Mouse (Mus musculus) cerebellum, adult 8-10 months (tissue): Measurements from ENCODE around the gene Rest.
"Not testable (repeated sequence)": the region's sequence is repeated elsewhere in the genome, so short reads cannot be mapped to it uniquely, and the experiment has no call there.

Experiments
- DNase-seq: peaks from one replicate; pipeline ENCODE4 v3.0.0; 2022

The Rest gene

GRCm38 (mm10) chr5:77265081-77265670 is at the start of gene Rest:
Gene Rest (plus strand): TSS chr5:77265491.
- DNase-seq = peak; percentile 24

GRCm38 (mm10) chr5:77217211-77217610 is 48.1 kb upstream of the Rest start:
- peak; percentile 42 for DNase-seq

- DNase-seq = no peak
Observed at GRCm38 (mm10) chr5:77217724-77218123, 47.6 kb upstream of the Rest start.

- DNase-seq = no peak
Observed at GRCm38 (mm10) chr5:77223043-77223975, 42.0 kb upstream of the Rest start.

GRCm38 (mm10) chr5:77228986-77229385 is 36.3 kb upstream of the Rest start:
- no peak for DNase-seq

- not testable (repeated sequence) for DNase-seq
Observed at GRCm38 (mm10) chr5:77231863-77232262, 33.4 kb upstream of the Rest start.

- no peak for DNase-seq
Observed at GRCm38 (mm10) chr5:77234921-77235320, 30.4 kb upstream of the Rest start.

GRCm38 (mm10) chr5:77237104-77237503 is 28.2 kb upstream of the Rest start:
- no peak for DNase-seq

GRCm38 (mm10) chr5:77244331-77244987 is 20.8 kb upstream of the Rest start:
- no peak for DNase-seq

GRCm38 (mm10) chr5:77245463-77245786 is 19.9 kb upstream of the Rest start:
- DNase-seq = no peak

- no peak for DNase-seq
Observed at GRCm38 (mm10) chr5:77245787-77246671, 19.3 kb upstream of the Rest start.

- no peak for DNase-seq
Observed at GRCm38 (mm10) chr5:77250083-77250482, 15.2 kb upstream of the Rest start.

GRCm38 (mm10) chr5:77251656-77252055 is 13.6 kb upstream of the Rest start:
- DNase-seq = no peak

- DNase-seq = no peak
Observed at GRCm38 (mm10) chr5:77252115-77252827, 13.0 kb upstream of the Rest start.

GRCm38 (mm10) chr5:77253154-77253553 is 12.1 kb upstream of the Rest start:
- no peak for DNase-seq

- no peak for DNase-seq
Observed at GRCm38 (mm10) chr5:77254402-77254801, 10.9 kb upstream of the Rest start.

- DNase-seq = no peak
Observed at GRCm38 (mm10) chr5:77257603-77258002, 7.7 kb upstream of the Rest start.

- no peak for DNase-seq
Observed at GRCm38 (mm10) chr5:77259315-77259714, 6.0 kb upstream of the Rest start.

- no peak for DNase-seq
Observed at GRCm38 (mm10) chr5:77260141-77260540, 5.2 kb upstream of the Rest start.

- no peak for DNase-seq
Observed at GRCm38 (mm10) chr5:77261137-77261536, 4.2 kb upstream of the Rest start.

- no peak for DNase-seq
Observed at GRCm38 (mm10) chr5:77262105-77262504, 3.2 kb upstream of the Rest start.

GRCm38 (mm10) chr5:77265671-77266065 is 377 bp downstream of the Rest start:
- DNase-seq = peak; percentile 11
